Mouse (Mus musculus) MEL (cell line): Measurements from ENCODE around the gene Slc1a1. TPM values are rescaled to one million over a fixed set of nuclear protein-coding genes. Genes with fewer than 3 reads are reported as not detected.

ENCODE experiments used
- DNase-seq: peaks from one replicate; pipeline ENCODE4 v3.0.0; 2011; ENCODE audit warnings: low read depth, low spot score
- H3K27ac ChIP-seq: 2 replicates; pipeline ENCODE4 v1.5.1; 2012; ENCODE audit warnings: low read depth, mild to moderate bottlenecking, control low read depth, low read length, moderate library complexity; ENCODE audit not compliant: control insufficient read depth
- H3K27me3 ChIP-seq, 2 experiments: fragments of 150-350 bp in 1 of 2; sonication (generic) in 1 of 2; 2 replicates each; pipeline ENCODE4 v1.6.1; 2012; ENCODE audit warnings: low read length in 2 of 2, mild to moderate bottlenecking in 2 of 2, improper control_type of control experiment in 1 of 2, moderate library complexity in 1 of 2; ENCODE audit not compliant: insufficient read depth in 2 of 2, control insufficient read depth in 1 of 2
- H3K36me3 ChIP-seq, 2 experiments: 2 replicates each; pipeline ENCODE4 v1.6.1; 2012 to 2014; ENCODE audit warnings: low read length in 2 of 2, improper control_type of control experiment in 1 of 2, inconsistent platforms in 1 of 2, mild to moderate bottlenecking in 1 of 2; ENCODE audit not compliant: insufficient read depth in 2 of 2, control insufficient read depth in 1 of 2
- H3K4me1 ChIP-seq, 2 experiments: fragments of 150-350 bp in 1 of 2; sonication (generic) in 1 of 2; 2 replicates each; pipeline ENCODE4 v1.6.1; 2012; ENCODE audit warnings: low read length in 2 of 2, improper control_type of control experiment in 1 of 2, mild to moderate bottlenecking in 1 of 2; ENCODE audit not compliant: insufficient read depth in 2 of 2, control insufficient read depth in 1 of 2
- H3K4me3 ChIP-seq, 2 experiments: fragments of 150-350 bp in 1 of 2; sonication (generic) in 1 of 2; 2 replicates each; pipeline ENCODE4 v1.5.1; 2012; ENCODE audit warnings: low read depth in 2 of 2, low read length in 2 of 2, mild to moderate bottlenecking in 2 of 2, moderate library complexity in 2 of 2, control low read depth in 1 of 2, improper control_type of control experiment in 1 of 2; ENCODE audit not compliant: control insufficient read depth in 1 of 2, insufficient read depth in 1 of 2
- H3K79me2 ChIP-seq: 2 replicates; pipeline ENCODE4 v1.6.1; 2012; ENCODE audit warnings: mild to moderate bottlenecking, low read length, moderate library complexity; ENCODE audit not compliant: control insufficient read depth, poor library complexity, insufficient read depth
- H3K9ac ChIP-seq: 2 replicates; pipeline ENCODE4 v1.6.1; 2012; ENCODE audit warnings: low read depth, mild to moderate bottlenecking, control low read depth, low read length, moderate library complexity; ENCODE audit not compliant: control insufficient read depth, poor library complexity, severe bottlenecking
- H3K9me3 ChIP-seq: fragments of 150-350 bp; sonication (generic); replicated peaks from 2 replicates; pipeline ENCODE4 v1.6.1; 2012; ENCODE audit warnings: mild to moderate bottlenecking, low read length, improper control_type of control experiment, moderate library complexity; ENCODE audit not compliant: insufficient read depth
- CTCF ChIP-seq, 3 experiments: IDR thresholded peaks in 2 of 3; conservative IDR thresholded peaks in 1 of 3; 2 replicates each; pipeline ENCODE4 v1.5.1; 2011 to 2012; ENCODE audit warnings: low read length in 3 of 3, low read depth in 2 of 3, mild to moderate bottlenecking in 2 of 3, improper control_type of control experiment in 1 of 3, inconsistent platforms in 1 of 3, mixed read lengths in 1 of 3, moderate library complexity in 1 of 3; ENCODE audit not compliant: control insufficient read depth in 1 of 3, insufficient read depth in 1 of 3, poor library complexity in 1 of 3, severe bottlenecking in 1 of 3
- E2F4 ChIP-seq: IDR thresholded peaks from 2 replicates; pipeline ENCODE4 v1.6.1; 2011; ENCODE audit warnings: low read depth, low read length, improper control_type of control experiment, borderline replicate concordance
- ETS1 ChIP-seq: IDR thresholded peaks from 2 replicates; pipeline ENCODE4 v1.6.1; 2012; ENCODE audit warnings: low read depth, mild to moderate bottlenecking, inconsistent platforms, low read length, improper control_type of control experiment, moderate library complexity
- GABPA ChIP-seq: IDR thresholded peaks from 2 replicates; pipeline ENCODE4 v1.6.1; 2012; ENCODE audit warnings: low read depth, mild to moderate bottlenecking, inconsistent platforms, low read length, improper control_type of control experiment, moderate library complexity
- MAZ ChIP-seq: IDR thresholded peaks from 2 replicates; pipeline ENCODE4 v1.6.1; 2012; ENCODE audit warnings: low read depth, mild to moderate bottlenecking, inconsistent platforms, low read length, improper control_type of control experiment
- MXI1 ChIP-seq: IDR thresholded peaks from 2 replicates; pipeline ENCODE4 v1.6.1; 2011; ENCODE audit warnings: mild to moderate bottlenecking, low read depth, low read length, improper control_type of control experiment
- MYB ChIP-seq: IDR thresholded peaks from 2 replicates; pipeline ENCODE4 v1.6.1; 2011; ENCODE audit warnings: mild to moderate bottlenecking, low read depth, low read length, improper control_type of control experiment
- POLR2A ChIP-seq, 2 experiments: IDR thresholded peaks; 2 replicates each; pipeline ENCODE4 v1.6.1; 2011 to 2012; ENCODE audit warnings: low read length in 2 of 2, mild to moderate bottlenecking in 2 of 2, control low read depth in 1 of 2, improper control_type of control experiment in 1 of 2, low read depth in 1 of 2, moderate library complexity in 1 of 2; ENCODE audit not compliant: control insufficient read depth in 1 of 2, insufficient read depth in 1 of 2, poor library complexity in 1 of 2
- POLR2AphosphoS5 ChIP-seq: IDR thresholded peaks from 2 replicates; pipeline ENCODE4 v1.6.1; 2012; ENCODE audit warnings: low read depth, borderline replicate concordance, mild to moderate bottlenecking, inconsistent platforms, low read length, moderate library complexity, mixed read lengths
- RAD21 ChIP-seq: IDR thresholded peaks from 2 replicates; pipeline ENCODE4 v1.6.1; 2011; ENCODE audit warnings: mild to moderate bottlenecking, low read depth, low read length, improper control_type of control experiment
- RCOR1 ChIP-seq: IDR thresholded peaks from 2 replicates; pipeline ENCODE4 v1.6.1; 2012; ENCODE audit warnings: low read depth, mild to moderate bottlenecking, inconsistent platforms, low read length, improper control_type of control experiment
- SMC3 ChIP-seq: IDR thresholded peaks from 2 replicates; pipeline ENCODE4 v1.6.1; 2011; ENCODE audit warnings: low read depth, low read length, improper control_type of control experiment
- UBTF ChIP-seq: IDR thresholded peaks from 2 replicates; pipeline ENCODE4 v1.6.1; 2012; ENCODE audit warnings: low read depth, mild to moderate bottlenecking, inconsistent platforms, low read length, improper control_type of control experiment, moderate library complexity, borderline replicate concordance; ENCODE audit not compliant: insufficient read depth
- USF1 ChIP-seq: IDR thresholded peaks from 2 replicates; pipeline ENCODE4 v1.6.1; 2014; ENCODE audit warnings: low read depth, mild to moderate bottlenecking, inconsistent platforms, low read length, improper control_type of control experiment, moderate library complexity
- USF2 ChIP-seq, 2 experiments: IDR thresholded peaks; 2 replicates each; pipeline ENCODE4 v1.6.1; 2011 to 2012; ENCODE audit warnings: improper control_type of control experiment in 2 of 2, low read length in 2 of 2, borderline replicate concordance in 1 of 2, inconsistent platforms in 1 of 2, low read depth in 1 of 2, mild to moderate bottlenecking in 1 of 2; ENCODE audit not compliant: insufficient read depth in 1 of 2
- ZC3H11A ChIP-seq: IDR thresholded peaks from 2 replicates; pipeline ENCODE4 v1.6.1; 2012; ENCODE audit warnings: low read depth, mild to moderate bottlenecking, inconsistent platforms, low read length, improper control_type of control experiment
- ZKSCAN1 ChIP-seq: IDR thresholded peaks from 2 replicates; pipeline ENCODE4 v1.6.1; 2012; ENCODE audit warnings: low read depth, mild to moderate bottlenecking, inconsistent platforms, low read length, improper control_type of control experiment, moderate library complexity
- polyA plus RNA-seq, 2 experiments: library from polyadenylated mRNA; stranded (reverse) in 1 of 2; unstranded in 1 of 2; fragments of >175 nt in 1 of 2; fragments of >200 nt in 1 of 2; gene quantifications; 2 replicates each; pipeline versions ENCODE4 v1.2.1 to v1.2.4; 2012; ENCODE audit warnings: low replicate concordance in 2 of 2, low read depth in 1 of 2; ENCODE audit not compliant: insufficient read length in 2 of 2, insufficient read depth in 1 of 2, missing spikeins in 1 of 2
- total RNA-seq: library from RNA; depleted of rRNA; stranded (reverse); fragments of 300-350 nt; gene quantifications from 2 replicates; pipeline ENCODE4 v1.2.3, GENCODE M21; 2012

Slc1a1 gene
- total and polyA plus RNA-seq, 3 experiments, result 0.07 TPM; not detected in 2

- no peak overlapping the region for H3K4me3 ChIP-seq
- H3K36me3 ChIP-seq, result no peaks in the 10 kb centered on the region
- no peak overlapping the region for H3K9ac ChIP-seq
- H3K9me3 ChIP-seq, result no peaks in the 10 kb centered on the region
- no peaks in the 10 kb centered on the region for H3K79me2 ChIP-seq
- peaks cover 0 to 8% of the 10 kb centered on the region in 2 experiments; a peak in 3 of 4 replicates for H3K27me3 ChIP-seq
- H3K4me1 ChIP-seq, result no peaks in the 10 kb centered on the region
- DNase-seq, result no peak
- no peak overlapping the region for H3K27ac ChIP-seq
- no peak for TF ChIP-seq USF1
- TF ChIP-seq RCOR1, result no peak
- TF ChIP-seq MYB, result no peak
- TF ChIP-seq POLR2AphosphoS5, result no peak
- TF ChIP-seq MXI1, result no peak
- TF ChIP-seq ETS1, result no peak
- TF ChIP-seq SMC3, result no peak
- no peak for TF ChIP-seq CTCF (IDR thresholded peaks at IDR 0.05 in 2 of 3, conservative IDR thresholded peaks at IDR 0.05 in 1 of 3; ENCODE audit: control insufficient read depth in 1 of 3, insufficient read depth in 1 of 3, low read depth in 2 of 3, low read length in 3 of 3, poor library complexity in 1 of 3, severe bottlenecking in 1 of 3)
- TF ChIP-seq USF2 (IDR thresholded peaks at IDR 0.05; ENCODE audit: borderline replicate concordance in 1 of 2, insufficient read depth in 1 of 2, low read depth in 1 of 2, low read length in 2 of 2), result no peak
- TF ChIP-seq GABPA, result no peak
- no peak for TF ChIP-seq ZKSCAN1
- no peak for TF ChIP-seq ZC3H11A
- no peak for TF ChIP-seq MAZ
- no peak for TF ChIP-seq POLR2A (IDR thresholded peaks at IDR 0.05; ENCODE audit: control insufficient read depth in 1 of 2, insufficient read depth in 1 of 2, low read depth in 1 of 2, low read length in 2 of 2, poor library complexity in 1 of 2)
Observed at GRCm38 (mm10) chr19:28870351-28870750, 35.5 kb downstream of the Slc1a1 start.

GRCm38 (mm10) chr19:28879476-28879875 is 44.6 kb downstream of the Slc1a1 start:
- Histone ChIP-seq H3K9me3 (no peaks in the 10 kb centered on the region), H3K4me3 (no peak overlapping the region), H3K79me2 (no peaks in the 10 kb centered on the region), H3K4me1 (no peaks in the 10 kb centered on the region), H3K27me3 (peaks cover 0 to 2% of the 10 kb centered on the region in 2 experiments; a peak in 3 of 4 replicates), H3K27ac (no peak overlapping the region), H3K36me3 (no peaks in the 10 kb centered on the region), H3K9ac (no peak overlapping the region)
- DNase-seq, result no peak
- TF ChIP-seq RAD21, result no peak
- no peak for TF ChIP-seq E2F4

GRCm38 (mm10) chr19:28883126-28883525 is 48.3 kb downstream of the Slc1a1 start:
- DNase-seq, result peak; percentile 18
- TF ChIP-seq UBTF (no peak), CTCF (IDR thresholded peaks at IDR 0.05 in 2 of 3, conservative IDR thresholded peaks at IDR 0.05 in 1 of 3; ENCODE audit: control insufficient read depth in 1 of 3, insufficient read depth in 1 of 3, low read depth in 2 of 3, low read length in 3 of 3, poor library complexity in 1 of 3, severe bottlenecking in 1 of 3) (peak; percentile 56 to 74 (median 60); a peak in 5 of 6 replicates), SMC3 (peak; percentile 62), RAD21 (peak; percentile 36)
- TF ChIP-seq, all 39 proteins: peak for 3

More at GRCm38 (mm10) chr19:28883126-28883525, 48.3 kb downstream of the Slc1a1 start:
- H3K4me3 ChIP-seq, result no peak overlapping the region
- H3K4me1 ChIP-seq, result no peaks in the 10 kb centered on the region
- no peaks in the 10 kb centered on the region for H3K79me2 ChIP-seq
- H3K9me3 ChIP-seq, result no peaks in the 10 kb centered on the region
- no peaks in the 10 kb centered on the region for H3K36me3 ChIP-seq
- H3K9ac ChIP-seq, result no peak overlapping the region
- no peak overlapping the region for H3K27ac ChIP-seq
- no peaks in the 10 kb centered on the region; a peak in 3 of 4 replicates for H3K27me3 ChIP-seq
